Mouse (Mus musculus) midbrain, postnatal 0 days (tissue): ENCODE measurements around the gene Ddx41. TPM values are rescaled to one million over a fixed set of nuclear protein-coding genes. Genes with fewer than 3 reads are reported as not detected.

Source experiments
- ATAC-seq: fragments of 200-750 bp; cut with Nextera tagmentation; 2 replicates; pipeline ENCODE4 v1.8.0; 2017; ENCODE audit warnings: moderate number of reproducible peaks, mild to moderate bottlenecking, moderate TSS enrichment, moderate library complexity; ENCODE audit not compliant: low FRiP score
- DNase-seq: peaks from one replicate; pipeline ENCODE4 v3.0.0-alpha.2; 2015; ENCODE audit warnings: low spot score
- H3K27ac ChIP-seq: fragments of 300-500 bp; sonication (generic); 2 replicates; pipeline ENCODE4 v1.5.1; 2014; ENCODE audit warnings: low read depth, mild to moderate bottlenecking, low read length, mixed read lengths
- H3K27me3 ChIP-seq: fragments of 300-500 bp; sonication (generic); 2 replicates; pipeline ENCODE4 v1.6.1; 2014; ENCODE audit warnings: low read length, control low read depth, mixed read lengths; ENCODE audit not compliant: insufficient read depth
- H3K36me3 ChIP-seq: fragments of 300-500 bp; sonication (generic); 2 replicates; pipeline ENCODE4 v1.6.1; 2014; ENCODE audit warnings: low read length, control low read depth, mixed read lengths; ENCODE audit not compliant: insufficient read depth
- H3K4me1 ChIP-seq: fragments of 300-500 bp; sonication (generic); 2 replicates; pipeline ENCODE4 v1.6.1; 2014; ENCODE audit warnings: mild to moderate bottlenecking, control low read depth, antibody characterized with exemption, low read length, mixed read lengths; ENCODE audit not compliant: insufficient read depth
- H3K4me2 ChIP-seq: fragments of 300-500 bp; sonication (generic); 2 replicates; pipeline ENCODE4 v1.6.1; 2014; ENCODE audit warnings: low read depth, mild to moderate bottlenecking, low read length, mixed read lengths; ENCODE audit not compliant: poor library complexity, severe bottlenecking
- H3K4me3 ChIP-seq: fragments of 300-500 bp; sonication (generic); 2 replicates; pipeline ENCODE4 v1.5.1; 2014; ENCODE audit warnings: low read depth, mild to moderate bottlenecking, low read length, moderate library complexity
- H3K9ac ChIP-seq: fragments of 300-500 bp; sonication (generic); replicated peaks from 2 replicates; pipeline ENCODE4 v1.6.1; 2014; ENCODE audit warnings: mild to moderate bottlenecking, low read length, moderate library complexity, mixed read lengths; ENCODE audit not compliant: poor library complexity, severe bottlenecking
- H3K9me3 ChIP-seq: fragments of 300-500 bp; sonication (generic); 2 replicates; pipeline ENCODE4 v1.6.1; 2016; ENCODE audit warnings: low read length, control low read depth
- CTCF ChIP-seq: IDR thresholded peaks from 2 replicates; pipeline ENCODE4 v1.5.1; 2016; ENCODE audit warnings: antibody characterized with exemption, mild to moderate bottlenecking
- WGBS: fragments of 180-500 bp; shearing (Covaris S2); extraction: QIAGEN DNeasy Blood & Tissue Kit; methylation state at CpG from one replicate; pipeline ENCODE4 v1.1.7; 2014; 5-methylcytosine and 5-hydroxymethylcytosine counted together
- polyA plus RNA-seq: library from polyadenylated mRNA; unstranded; fragments of >200 nt; fragmentation: Nextera tagmentation; extraction: Ambion mirVana; gene quantifications from 2 replicates; pipeline ENCODE4 v1.2.1, GENCODE M21; 2015
- total RNA-seq: library from RNA; depleted of rRNA; stranded (reverse); fragments of >200 nt; gene quantifications from 2 replicates; pipeline ENCODE4 v1.2.3, GENCODE M21; 2014

The Ddx41 gene
- total and polyA plus RNA-seq, 2 experiments from 2014 or later = 45.4 to 58.9 TPM

GRCm38 (mm10) chr13:55494257-55494656, 42.2 kb downstream of the Ddx41 start:
- no peak overlapping the region for H3K4me2 ChIP-seq
- H3K9ac ChIP-seq = no peak overlapping the region
- H3K27me3 ChIP-seq = no peaks in the 10 kb centered on the region
- no peaks in the 10 kb centered on the region for H3K9me3 ChIP-seq
- peaks cover 6% of the 10 kb centered on the region; the same call in 1 of the 2 replicates for H3K36me3 ChIP-seq
- ATAC-seq = no peak
- no peak overlapping the region for H3K27ac ChIP-seq
- 20% methylated on average over 2 of the region's 2 CpGs for WGBS
- H3K4me1 ChIP-seq = peaks cover 4% of the 10 kb centered on the region
- DNase-seq = no peak
- TF ChIP-seq CTCF = peak; percentile 17; the same call in 1 of the 2 replicates
- no peak overlapping the region for H3K4me3 ChIP-seq

- DNase-seq = peak; percentile 81
- H3K9me3 ChIP-seq = no peaks in the 10 kb centered on the region
- WGBS = under 1% methylated on average over 30 of the region's 83 CpGs
- TF ChIP-seq CTCF = no peak
- peak within 1 kb of the TSS; percentile 75 for H3K4me3 ChIP-seq
- H3K36me3 ChIP-seq = peaks cover 3% of the 10 kb centered on the region; the same call in 1 of the 2 replicates
- ATAC-seq = peak; percentile 84
- no peaks in the 10 kb centered on the region for H3K27me3 ChIP-seq
- H3K4me1 ChIP-seq = peaks cover 7% of the 10 kb centered on the region; the same call in 1 of the 2 replicates
- H3K4me2 ChIP-seq = peak within 1 kb of the TSS; percentile 97
- H3K27ac ChIP-seq = peak within 1 kb of the TSS; percentile 99
- H3K9ac ChIP-seq = peak within 1 kb of the TSS; percentile 98
These were observed 48.6 kb downstream of the Ddx41 start, which contains the start of gene Dbn1 for GRCm38 (mm10) chr13:55487578-55488498. Gene Dbn1, minus strand, starts transcription at chr13:55488111.

GRCm38 (mm10) chr13:55486916-55487577, 49.4 kb downstream of the Ddx41 start:
- peaks cover 11% of the 10 kb centered on the region for H3K36me3 ChIP-seq
- H3K4me1 ChIP-seq = peaks cover 11% of the 10 kb centered on the region; the same call in 1 of the 2 replicates
- H3K9me3 ChIP-seq = no peaks in the 10 kb centered on the region
- WGBS = under 1% methylated on average over 28 of the region's 29 CpGs
- ATAC-seq (peak; percentile 42), DNase-seq (peak; percentile 63)
- H3K9ac ChIP-seq = peak overlapping the region; percentile 98
- H3K27ac ChIP-seq = peak overlapping the region; percentile 99
- TF ChIP-seq CTCF = no peak
- no peaks in the 10 kb centered on the region for H3K27me3 ChIP-seq
- peak overlapping the region; percentile 75 for H3K4me3 ChIP-seq
- peak overlapping the region; percentile 97 for H3K4me2 ChIP-seq

DNA sequence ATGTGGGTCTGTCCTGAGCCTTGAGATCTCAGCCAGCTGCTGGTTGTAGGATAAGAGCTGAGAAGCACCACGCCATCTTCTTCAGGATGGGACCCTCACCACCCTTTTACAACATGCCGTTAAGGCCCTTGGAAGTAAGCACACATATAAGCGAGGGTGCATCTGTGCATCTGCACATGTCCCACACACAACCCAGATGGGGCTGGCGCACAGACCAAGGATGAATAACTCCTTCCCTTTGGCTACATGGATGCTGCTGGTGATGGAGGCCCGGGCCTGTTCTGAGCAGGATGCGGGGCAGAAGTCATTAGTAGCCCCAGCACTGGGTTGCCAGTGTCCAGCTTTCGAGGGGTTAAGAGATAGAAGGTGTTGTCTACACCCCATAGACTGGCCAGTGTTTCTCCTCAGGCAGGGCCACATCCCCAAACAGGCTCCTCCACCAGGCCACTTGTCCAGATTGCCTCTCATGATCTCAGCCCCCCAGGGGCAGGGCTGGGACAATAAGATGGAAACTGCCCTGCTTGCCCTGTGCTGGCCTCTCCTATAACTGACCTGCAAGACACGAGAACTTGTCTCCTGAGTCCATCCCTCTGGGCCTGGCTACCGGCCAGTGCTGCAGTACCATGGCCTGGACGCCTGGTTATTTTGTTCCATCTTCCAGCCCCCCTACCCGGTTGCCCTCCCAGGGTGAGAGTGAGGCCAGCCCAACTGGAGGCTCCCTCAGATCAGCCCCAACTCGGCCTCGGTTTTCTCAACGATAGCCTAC, 50.2 kb downstream of the Ddx41 start:
- Histone ChIP-seq H3K27ac (peak overlapping the region; percentile 99), H3K9ac (peak overlapping the region; percentile 98), H3K9me3 (no peaks in the 10 kb centered on the region), H3K36me3 (peaks cover 20% of the 10 kb centered on the region), H3K4me2 (peak overlapping the region; percentile 97), H3K4me1 (peaks cover 11% of the 10 kb centered on the region; the same call in 1 of the 2 replicates), H3K4me3 (peak overlapping the region; percentile 75), H3K27me3 (no peaks in the 10 kb centered on the region)
- no peak for TF ChIP-seq CTCF
- DNase-seq (no peak), ATAC-seq (no peak)
- whole genome bisulfite sequencing = 19% methylated on average over 14 of the region's 14 CpGs

- WGBS = 14% methylated on average over 6 of the region's 7 CpGs
- H3K4me1 ChIP-seq = peaks cover 11% of the 10 kb centered on the region; the same call in 1 of the 2 replicates
- no peak for TF ChIP-seq CTCF
- no peaks in the 10 kb centered on the region for H3K27me3 ChIP-seq
- H3K4me2 ChIP-seq = peak overlapping the region; percentile 97
- DNase-seq (no peak), ATAC-seq (no peak)
- peaks cover 34% of the 10 kb centered on the region for H3K36me3 ChIP-seq
- no peaks in the 10 kb centered on the region for H3K9me3 ChIP-seq
- peak overlapping the region; percentile 75 for H3K4me3 ChIP-seq
- H3K9ac ChIP-seq = peak overlapping the region; percentile 98
- peak overlapping the region; percentile 75 for H3K27ac ChIP-seq
These were observed 51.9 kb downstream of the Ddx41 start for GRCm38 (mm10) chr13:55484520-55485088.
